Mouse (Mus musculus) megakaryocyte, embryonic 14.5 days (primary cell): ENCODE results near the gene Neil1. TPM values are rescaled to one million over a fixed set of nuclear protein-coding genes. Genes with fewer than 3 reads are reported as not detected.

Experiments
- H3K27me3 ChIP-seq: replicated peaks from 2 replicates; pipeline ENCODE3; 2012; ENCODE audit warnings: inconsistent platforms
- H3K36me3 ChIP-seq: replicated peaks from 2 replicates; pipeline ENCODE3; 2012; ENCODE audit warnings: low read length, inconsistent platforms, mixed read lengths
- H3K4me1 ChIP-seq: 2 replicates; pipeline ENCODE4 v1.6.1; 2012; ENCODE audit warnings: inconsistent platforms
- H3K4me3 ChIP-seq: replicated peaks from 2 replicates; pipeline ENCODE3; 2012; ENCODE audit warnings: moderate library complexity, mild to moderate bottlenecking, inconsistent platforms
- H3K9me3 ChIP-seq: 2 replicates; pipeline ENCODE4 v1.6.1; 2012; ENCODE audit warnings: inconsistent platforms
- FLI1 ChIP-seq: IDR thresholded peaks from 2 replicates; pipeline ENCODE4 v1.6.1; 2012; ENCODE audit warnings: low read length, inconsistent platforms, mixed read lengths
- GATA1 ChIP-seq: IDR thresholded peaks from 3 replicates; pipeline ENCODE4 v1.6.1; 2012; ENCODE audit warnings: mixed read lengths, low read length, inconsistent platforms, borderline replicate concordance
- polyA plus RNA-seq: library from polyadenylated mRNA; stranded (reverse); fragments of >175 nt; gene quantifications from 2 replicates; pipeline ENCODE4 v1.2.3, GENCODE M21; 2012; ENCODE audit warnings: low replicate concordance; ENCODE audit not compliant: insufficient read depth

The Neil1 gene
- 9.2 and 10.4 TPM in 2 replicates for polyA plus RNA-seq

- no peaks in the 10 kb centered on the region for H3K27me3 ChIP-seq
- peaks cover 28% of the 10 kb centered on the region for H3K4me1 ChIP-seq
- H3K9me3 ChIP-seq = no peaks in the 10 kb centered on the region
- no peak for TF ChIP-seq FLI1
- no peak for TF ChIP-seq GATA1
- peaks cover 27% of the 10 kb centered on the region for H3K36me3 ChIP-seq
- H3K4me3 ChIP-seq = peak within 1 kb of the TSS; percentile 92
These were observed at the start of gene Neil1 for GRCm38 (mm10) chr9:57148144-57148878. Neil1 (minus strand) TSS chr9:57148305.

DNA sequence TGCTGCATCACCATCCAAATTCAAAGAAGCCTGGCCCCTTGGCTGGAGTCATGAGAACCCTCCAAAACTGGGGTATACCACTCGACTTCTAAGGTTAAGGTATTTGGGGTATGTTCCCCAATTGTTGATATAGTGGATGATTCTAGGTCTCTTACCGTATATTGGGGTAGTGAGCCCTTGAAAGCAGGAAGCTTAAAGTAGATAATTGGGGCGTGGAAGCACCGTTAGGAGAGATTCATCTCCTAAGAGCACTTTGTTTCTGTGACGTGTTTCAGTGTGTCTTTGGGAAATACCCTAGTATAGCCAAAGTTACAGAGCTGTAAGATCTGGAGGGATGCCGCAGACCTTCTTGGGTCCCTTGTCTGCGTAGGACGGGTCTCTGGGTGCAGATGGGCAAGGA lies 49.3 kb upstream of the Neil1 start:
- H3K27me3 ChIP-seq = peaks cover 17% of the 10 kb centered on the region
- TF ChIP-seq FLI1 = no peak
- no peak for TF ChIP-seq GATA1
- H3K4me1 ChIP-seq = no peaks in the 10 kb centered on the region
- peaks cover 7% of the 10 kb centered on the region; the same call in 1 of the 2 replicates for H3K9me3 ChIP-seq
- H3K36me3 ChIP-seq = no peaks in the 10 kb centered on the region
- no peak overlapping the region for H3K4me3 ChIP-seq

- Histone ChIP-seq H3K36me3 (no peaks in the 10 kb centered on the region), H3K27me3 (peaks cover 15% of the 10 kb centered on the region), H3K4me3 (no peak overlapping the region), H3K9me3 (peaks cover 7% of the 10 kb centered on the region; the same call in 1 of the 2 replicates), H3K4me1 (no peaks in the 10 kb centered on the region)
- TF ChIP-seq FLI1 = no peak
- TF ChIP-seq GATA1 = no peak
These were observed 48.6 kb upstream of the Neil1 start for GRCm38 (mm10) chr9:57196708-57197107.

DNA sequence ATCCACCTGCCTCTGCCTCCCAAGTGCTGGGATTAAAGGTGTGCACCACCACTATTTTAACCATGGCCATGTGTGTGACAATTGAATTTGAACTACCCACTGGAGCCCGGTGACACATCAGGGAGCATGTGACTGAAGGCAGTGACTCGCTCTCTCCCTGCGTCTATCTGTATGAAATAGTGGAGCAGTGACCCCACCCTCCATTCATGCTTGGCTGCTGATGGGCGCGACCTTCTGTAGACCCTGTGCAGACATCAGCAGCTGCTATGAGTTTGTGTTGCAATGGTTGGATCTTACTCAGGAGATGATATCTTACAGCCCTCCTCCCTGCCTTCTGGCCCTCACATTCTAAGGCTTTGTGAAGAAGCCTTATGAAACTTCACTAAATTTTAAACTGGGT lies 20.3 kb upstream of the Neil1 start:
- 0 out of 2 replicates have a peak, but pooled peaks cover 3% of the 10 kb centered on the region for H3K4me1 ChIP-seq
- no peaks in the 10 kb centered on the region for H3K36me3 ChIP-seq
- TF ChIP-seq FLI1 (no peak), GATA1 (no peak)
- H3K27me3 ChIP-seq = peaks cover 24% of the 10 kb centered on the region
- H3K4me3 ChIP-seq = no peak overlapping the region
- peaks cover 5% of the 10 kb centered on the region for H3K9me3 ChIP-seq

- Histone ChIP-seq H3K4me1 (peaks cover 15% of the 10 kb centered on the region), H3K9me3 (no peaks in the 10 kb centered on the region), H3K4me3 (no peak overlapping the region), H3K27me3 (peaks cover 17% of the 10 kb centered on the region), H3K36me3 (no peaks in the 10 kb centered on the region)
- TF ChIP-seq GATA1 = no peak
- no peak for TF ChIP-seq FLI1
These were observed 18.1 kb upstream of the Neil1 start for GRCm38 (mm10) chr9:57166173-57166572.

DNA sequence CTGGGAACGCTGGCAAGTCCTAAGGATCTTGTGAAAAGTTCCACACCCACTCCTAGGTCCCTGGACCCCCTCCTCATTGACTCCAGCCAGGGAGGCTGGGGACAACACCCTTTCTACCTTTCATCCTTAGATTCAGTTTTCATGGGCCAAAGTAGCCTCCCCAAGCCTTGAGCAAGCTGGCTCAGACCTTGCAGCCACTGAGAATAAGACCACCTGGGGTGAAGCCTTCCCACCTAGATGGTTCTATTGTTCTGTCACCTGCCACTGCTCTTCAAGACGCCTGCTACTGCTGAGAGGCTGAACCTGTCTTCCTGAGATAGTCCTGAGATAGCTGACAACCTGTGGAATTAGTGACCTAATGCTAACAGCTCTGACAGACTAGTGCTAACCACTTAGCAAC lies 15.0 kb upstream of the Neil1 start:
- no peak overlapping the region for H3K4me3 ChIP-seq
- TF ChIP-seq FLI1 = no peak
- no peak for TF ChIP-seq GATA1
- H3K27me3 ChIP-seq = peaks cover 13% of the 10 kb centered on the region
- H3K4me1 ChIP-seq = peaks cover 24% of the 10 kb centered on the region
- H3K9me3 ChIP-seq = no peaks in the 10 kb centered on the region
- no peaks in the 10 kb centered on the region for H3K36me3 ChIP-seq

GRCm38 (mm10) chr9:57162496-57162895 lies 14.4 kb upstream of the Neil1 start:
- no peak for TF ChIP-seq GATA1
- no peaks in the 10 kb centered on the region for H3K36me3 ChIP-seq

DNA sequence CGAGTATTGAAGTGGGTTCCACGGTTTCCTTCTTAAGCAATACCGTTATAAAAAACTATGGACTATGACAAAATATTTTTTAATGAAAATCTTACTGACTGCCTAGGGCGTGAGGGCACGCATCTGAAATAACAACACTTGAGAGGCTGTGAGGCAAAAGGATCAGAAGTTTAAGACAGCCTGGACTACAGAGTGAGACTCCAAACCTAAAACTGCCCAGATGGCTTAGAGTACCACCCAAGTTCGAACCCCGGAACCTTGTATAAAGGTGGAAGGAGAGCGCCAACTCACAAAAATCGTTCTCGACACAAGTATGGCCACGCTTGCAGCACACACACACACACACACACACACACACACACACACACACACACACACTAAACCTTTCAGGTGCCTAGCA lies 10.4 kb upstream of the Neil1 start:
- Histone ChIP-seq H3K9me3 (no peaks in the 10 kb centered on the region), H3K4me1 (peaks cover 43% of the 10 kb centered on the region), H3K4me3 (peak overlapping the region; percentile 95), H3K27me3 (peaks cover 3% of the 10 kb centered on the region), H3K36me3 (peaks cover 30% of the 10 kb centered on the region)
- no peak for TF ChIP-seq GATA1
- no peak for TF ChIP-seq FLI1

More at GRCm38 (mm10) chr9:57162496-57162895, 14.4 kb upstream of the Neil1 start:
- Histone ChIP-seq H3K27me3 (peaks cover 13% of the 10 kb centered on the region), H3K4me3 (peak overlapping the region; percentile 20), H3K9me3 (no peaks in the 10 kb centered on the region), H3K4me1 (peaks cover 27% of the 10 kb centered on the region)

DNA sequence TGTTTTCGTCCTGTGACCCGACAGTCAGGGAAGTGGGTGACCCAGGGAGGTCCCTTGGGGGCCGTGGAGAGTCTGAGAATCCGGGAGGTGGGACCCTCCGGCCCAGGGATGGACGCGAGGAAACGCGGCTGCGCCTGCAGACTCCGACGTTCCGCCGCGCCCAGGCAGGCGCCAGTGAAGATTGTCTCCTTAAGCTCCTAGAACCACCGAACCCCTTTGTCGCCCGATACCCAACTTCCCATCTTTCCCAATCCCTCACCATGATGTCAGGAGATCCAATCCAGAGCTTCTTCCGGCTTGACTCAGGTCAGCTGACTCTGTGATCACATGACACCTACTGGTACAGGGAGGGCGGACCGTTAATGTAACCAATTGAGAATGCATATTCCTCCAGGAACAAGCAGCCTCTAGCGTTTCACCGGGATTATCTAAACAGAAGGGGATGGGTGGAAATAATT lies 9.9 kb upstream of the Neil1 start, which contains the start of gene Commd4:
Gene Commd4, minus strand, starts transcription at position 319 of the 458 bp plus-strand sequence.
- H3K27me3 ChIP-seq = peaks cover 3% of the 10 kb centered on the region
- no peaks in the 10 kb centered on the region for H3K9me3 ChIP-seq
- H3K4me3 ChIP-seq = peak within 1 kb of the TSS; percentile 95

DNA sequence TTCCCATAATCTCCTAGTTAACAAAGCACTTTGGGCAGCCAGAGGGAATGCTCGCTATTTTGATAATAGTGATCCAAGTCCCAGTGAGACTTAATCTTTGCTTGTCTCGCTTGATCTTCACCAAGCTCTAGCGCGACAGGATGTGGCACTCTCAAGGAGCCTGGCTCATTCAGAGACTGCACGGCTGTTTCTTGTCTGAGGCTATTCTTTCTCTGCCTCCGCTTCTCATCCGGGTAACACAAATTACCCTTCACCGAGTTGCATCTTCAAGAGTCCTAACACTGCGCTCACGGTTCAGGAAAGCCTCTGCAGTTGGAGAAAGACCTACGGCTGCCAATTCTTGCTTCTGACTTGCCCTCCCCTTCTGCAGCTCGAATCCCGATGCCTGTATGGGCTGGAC lies 9.4 kb upstream of the Neil1 start:
- H3K27me3 ChIP-seq = peaks cover 3% of the 10 kb centered on the region
- no peaks in the 10 kb centered on the region for H3K9me3 ChIP-seq
- H3K36me3 ChIP-seq = peaks cover 30% of the 10 kb centered on the region
- H3K4me1 ChIP-seq = peaks cover 37% of the 10 kb centered on the region
- TF ChIP-seq FLI1 (no peak), GATA1 (no peak)
- H3K4me3 ChIP-seq = peak overlapping the region; percentile 95

More for the DNA sequence above, 9.9 kb upstream of the Neil1 start, which contains the start of gene Commd4:
- Histone ChIP-seq H3K36me3 (peaks cover 30% of the 10 kb centered on the region), H3K4me1 (peaks cover 42% of the 10 kb centered on the region)
- TF ChIP-seq GATA1 = no peak
- TF ChIP-seq FLI1 = no peak
